Mouse (Mus musculus) megakaryocyte, embryonic 14.5 days (primary cell): ENCODE measurements around the gene Thap12.

Experiments used
- FLI1 ChIP-seq: IDR thresholded peaks from 2 replicates; pipeline ENCODE4 v1.6.1; 2012; ENCODE audit warnings: low read length, inconsistent platforms, mixed read lengths
- GATA1 ChIP-seq: IDR thresholded peaks from 3 replicates; pipeline ENCODE4 v1.6.1; 2012; ENCODE audit warnings: mixed read lengths, low read length, inconsistent platforms, borderline replicate concordance

DNA sequence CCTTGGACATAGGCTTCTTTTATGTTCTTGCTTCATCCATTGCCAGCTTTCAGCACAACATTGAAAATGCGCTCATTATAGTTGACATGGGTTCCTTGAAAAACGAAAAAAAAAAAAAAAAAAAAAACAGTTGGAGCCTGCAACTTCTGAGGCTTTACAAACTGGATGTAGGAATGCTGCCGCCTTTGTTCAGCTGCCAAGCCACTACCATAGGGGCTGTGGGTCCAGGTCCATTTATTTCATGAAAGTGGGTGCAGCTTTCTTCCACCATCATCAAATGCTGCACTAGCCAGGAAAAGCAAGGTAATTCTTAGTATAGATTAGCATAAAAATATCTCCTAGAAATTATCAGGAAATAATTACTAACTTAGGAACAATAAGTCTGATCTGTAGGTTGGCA is 17.8 kb downstream of the Thap12 start:
- TF ChIP-seq GATA1 (no peak), FLI1 (no peak)
